Mouse (Mus musculus): ENCODE measurements around the gene Eps15l1.
A peak's percentile ranks its signal among the peaks of the same experiment; 100 is the strongest.

DNA sequence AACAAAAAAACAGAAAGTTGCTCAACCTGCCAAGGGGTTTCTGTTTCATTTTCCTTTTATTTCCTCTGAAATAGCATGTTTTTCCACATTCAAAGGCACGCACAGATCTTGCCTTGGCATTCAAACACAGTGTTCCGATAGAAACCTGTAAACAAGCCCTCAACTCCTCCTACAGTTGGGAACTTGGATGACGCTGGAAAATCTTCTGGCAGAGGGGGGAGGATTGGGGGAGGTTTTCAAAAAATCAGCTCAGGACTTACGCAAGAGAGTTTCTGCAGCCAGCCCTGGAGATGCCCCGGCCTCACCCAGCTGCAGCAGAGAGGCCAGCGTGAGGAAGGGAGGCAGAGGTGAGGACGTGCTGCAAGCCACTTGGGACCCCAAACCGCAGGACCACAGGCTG, 117.6 kb downstream of the Eps15l1 start:
- TF ChIP-seq CTCF (IDR thresholded peaks at IDR 0.05; ENCODE audit: low read depth) (no peak; the same call in 1 of the 2 replicates), EP300 (optimal IDR thresholded peaks at IDR 0.05) (peak; percentile 75)
